Mouse (Mus musculus): ENCODE measurements at regions not wholly inside any gene's neighbourhood (a gene's known extent, or its start where the extent isn't known, plus 50 kb on each side); places are given as distances from the start of the nearest gene placed in this dataset.
"Not testable (repeated sequence)": the region's sequence is repeated elsewhere in the genome, so short reads cannot be mapped to it uniquely, and the experiment has no call there.

GRCm38 (mm10) chr11:40540229-40540628, 154.8 kb downstream of the Mat2b start:
- Histone ChIP-seq H3K27me3 (ENCODE audit: insufficient read depth, low read length) (no peaks in the 10 kb centered on the region), H3K9ac (replicated peaks) (no peak overlapping the region), H3K4me3 (ENCODE audit: low read depth, low read length) (no peak overlapping the region), H3K9me3 (ENCODE audit: low read length) (no peaks in the 10 kb centered on the region), H3K4me2 (ENCODE audit: low read depth, low read length) (no peak overlapping the region), H3K4me1 (ENCODE audit: insufficient read depth) (no peaks in the 10 kb centered on the region), H3K36me3 (replicated peaks; ENCODE audit: insufficient read depth, low read length) (no peaks in the 10 kb centered on the region), H3K27ac (ENCODE audit: low read depth) (no peak overlapping the region)
- ATAC-seq, result no peak
- no peak for DNase-seq
- WGBS (ENCODE audit: insufficient replicate concordance), result 50% methylated on average over 3 of the region's 3 CpGs
- TF ChIP-seq CTCF (IDR thresholded peaks at IDR 0.05; ENCODE audit: low read depth), result no peak
- TF ChIP-seq EP300 (IDR thresholded peaks at IDR 0.05; ENCODE audit: low read depth), result no peak

DNA sequence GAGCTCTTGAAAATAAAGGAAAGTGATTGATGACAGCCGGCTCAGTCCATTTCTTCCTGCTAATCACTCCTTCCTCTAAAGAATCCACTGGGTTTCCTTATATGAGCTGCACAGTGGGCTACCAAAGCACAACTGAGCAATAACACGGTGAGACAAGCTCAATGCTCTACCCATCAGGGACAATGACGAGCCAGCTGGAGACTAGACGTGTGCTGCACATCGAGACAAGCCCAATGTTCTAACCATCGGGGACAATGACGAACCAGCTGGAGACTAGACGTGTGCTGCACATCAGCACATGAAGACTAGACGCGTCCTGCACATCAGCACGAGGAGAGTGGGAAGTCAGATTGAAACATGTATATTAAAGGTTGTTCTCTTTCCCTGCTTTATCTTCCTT, 155.2 kb downstream of the Mat2b start:
- H3K27me3 ChIP-seq (ENCODE audit: insufficient read depth, low read length), result no peaks in the 10 kb centered on the region
- no peak overlapping the region for H3K4me3 ChIP-seq (ENCODE audit: low read depth, low read length)
- H3K9me3 ChIP-seq (ENCODE audit: low read length), result no peaks in the 10 kb centered on the region
- H3K4me2 ChIP-seq (ENCODE audit: low read depth, low read length), result no peak overlapping the region
- ATAC-seq, result no peak
- no peak for DNase-seq
- no peak overlapping the region for H3K9ac ChIP-seq (replicated peaks)
- no peak overlapping the region for H3K27ac ChIP-seq (ENCODE audit: low read depth)
- H3K36me3 ChIP-seq (replicated peaks; ENCODE audit: insufficient read depth, low read length), result no peaks in the 10 kb centered on the region
- WGBS (ENCODE audit: insufficient replicate concordance), result 82% methylated on average over 11 of the region's 11 CpGs
- TF ChIP-seq CTCF (IDR thresholded peaks at IDR 0.05; ENCODE audit: low read depth) (no peak), EP300 (IDR thresholded peaks at IDR 0.05; ENCODE audit: low read depth) (no peak)
- H3K4me1 ChIP-seq (ENCODE audit: insufficient read depth), result no peaks in the 10 kb centered on the region

GRCm38 (mm10) chr11:40536236-40536765, 158.7 kb downstream of the Mat2b start:
- WGBS (ENCODE audit: insufficient replicate concordance), result 77% methylated on average over 14 of the region's 14 CpGs
- ATAC-seq, result no peak
- no peak overlapping the region for H3K4me3 ChIP-seq (ENCODE audit: low read depth, low read length)

DNA sequence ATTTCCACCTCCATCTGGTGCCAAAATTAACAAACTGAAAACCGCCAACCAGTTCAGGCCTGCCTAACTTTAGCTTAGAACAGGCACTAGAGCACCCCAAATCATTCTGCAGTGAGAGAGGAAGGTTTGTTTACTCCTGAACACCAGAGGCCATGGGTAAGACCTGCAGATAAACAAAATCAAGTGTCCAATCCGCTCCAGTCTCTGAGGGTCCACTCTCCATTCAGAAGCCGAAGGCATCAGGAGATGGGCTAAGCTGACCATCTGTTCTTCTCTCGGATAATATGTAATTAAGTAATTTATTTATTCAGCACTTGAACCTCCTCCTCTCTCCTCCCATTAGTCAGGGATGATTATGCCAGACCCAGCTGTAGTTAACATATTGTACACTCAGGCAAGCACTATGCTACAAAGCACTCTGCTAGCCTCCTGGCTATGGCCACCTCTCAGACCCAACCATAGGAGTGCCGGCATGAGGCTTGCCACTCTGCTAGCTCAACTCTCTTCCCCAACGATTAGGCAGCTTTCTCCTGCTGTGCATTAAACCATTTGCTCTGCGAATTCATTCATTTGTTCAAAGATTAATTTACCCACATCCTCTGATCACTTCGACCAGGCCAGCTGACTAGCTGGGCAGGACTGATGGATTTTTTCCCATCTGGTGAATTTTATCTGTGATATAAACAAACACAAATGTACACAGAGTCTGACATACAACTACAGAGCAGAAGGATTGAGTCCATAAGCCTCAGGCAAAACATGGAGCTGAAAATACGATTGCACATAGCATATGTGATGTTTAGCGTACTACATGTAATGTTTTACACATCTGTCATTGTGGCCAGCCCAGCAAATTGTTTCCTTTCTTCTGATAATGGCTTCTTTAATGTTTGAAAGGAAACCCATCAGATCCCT, 184.4 kb downstream of the Mat2b start:
- TF ChIP-seq CTCF (IDR thresholded peaks at IDR 0.05; ENCODE audit: low read depth) (no peak), EP300 (IDR thresholded peaks at IDR 0.05; ENCODE audit: low read depth) (no peak)
- no peak overlapping the region for H3K4me2 ChIP-seq (ENCODE audit: low read depth, low read length)
- H3K9ac ChIP-seq (replicated peaks), result no peak overlapping the region
- DNase-seq, result no peak
- 72% methylated on average over 10 of the region's 10 CpGs for WGBS (ENCODE audit: insufficient replicate concordance)
- no peak for ATAC-seq
- H3K36me3 ChIP-seq (replicated peaks; ENCODE audit: insufficient read depth, low read length), result no peaks in the 10 kb centered on the region
- no peak overlapping the region for H3K4me3 ChIP-seq (ENCODE audit: low read depth, low read length)
- no peak overlapping the region for H3K27ac ChIP-seq (ENCODE audit: low read depth)
- H3K27me3 ChIP-seq (ENCODE audit: insufficient read depth, low read length), result no peaks in the 10 kb centered on the region
- H3K4me1 ChIP-seq (ENCODE audit: insufficient read depth), result no peaks in the 10 kb centered on the region
- H3K9me3 ChIP-seq (ENCODE audit: low read length), result no peaks in the 10 kb centered on the region

More at GRCm38 (mm10) chr11:40536236-40536765, 158.7 kb downstream of the Mat2b start:
- DNase-seq, result no peak
- Histone ChIP-seq H3K4me2 (ENCODE audit: low read depth, low read length) (no peak overlapping the region), H3K27me3 (ENCODE audit: insufficient read depth, low read length) (no peaks in the 10 kb centered on the region), H3K36me3 (replicated peaks; ENCODE audit: insufficient read depth, low read length) (no peaks in the 10 kb centered on the region), H3K9ac (replicated peaks) (no peak overlapping the region), H3K4me1 (ENCODE audit: insufficient read depth) (no peaks in the 10 kb centered on the region), H3K27ac (ENCODE audit: low read depth) (no peak overlapping the region), H3K9me3 (ENCODE audit: low read length) (no peaks in the 10 kb centered on the region)
- no peak for TF ChIP-seq CTCF (IDR thresholded peaks at IDR 0.05; ENCODE audit: low read depth)
- TF ChIP-seq EP300 (IDR thresholded peaks at IDR 0.05; ENCODE audit: low read depth), result no peak

DNA sequence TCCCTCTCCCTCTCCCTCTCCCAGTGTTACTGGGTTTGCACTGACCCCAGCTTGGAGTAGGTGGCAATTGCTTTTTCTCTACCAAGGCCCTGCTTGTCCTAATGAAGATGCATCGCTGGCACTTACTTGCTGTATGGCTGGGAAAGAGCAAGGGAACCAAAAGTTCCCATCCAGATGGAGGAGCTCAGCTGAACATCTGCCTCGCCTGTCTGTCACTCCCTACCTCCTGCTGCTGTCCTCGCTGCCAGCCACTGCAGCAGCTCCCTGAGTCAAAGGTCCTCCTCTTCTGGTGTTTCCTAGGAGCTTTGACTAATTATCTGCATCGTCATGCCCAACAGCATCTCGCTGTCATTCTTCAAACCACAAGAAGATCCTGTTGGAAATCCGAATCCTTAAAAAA, 203.4 kb downstream of the Mat2b start:
- DNase-seq, result no peak
- Histone ChIP-seq H3K9me3 (ENCODE audit: low read length) (no peaks in the 10 kb centered on the region), H3K4me1 (ENCODE audit: insufficient read depth) (no peaks in the 10 kb centered on the region), H3K4me2 (ENCODE audit: low read depth, low read length) (no peak overlapping the region), H3K27ac (ENCODE audit: low read depth) (no peak overlapping the region), H3K36me3 (replicated peaks; ENCODE audit: insufficient read depth, low read length) (no peaks in the 10 kb centered on the region), H3K4me3 (ENCODE audit: low read depth, low read length) (no peak overlapping the region), H3K27me3 (ENCODE audit: insufficient read depth, low read length) (no peaks in the 10 kb centered on the region), H3K9ac (replicated peaks) (no peak overlapping the region)
- no peak for ATAC-seq
- TF ChIP-seq CTCF (IDR thresholded peaks at IDR 0.05; ENCODE audit: low read depth) (no peak), EP300 (IDR thresholded peaks at IDR 0.05; ENCODE audit: low read depth) (no peak)
- WGBS (ENCODE audit: insufficient replicate concordance), result 22% methylated on average over 6 of the region's 6 CpGs

- 46% methylated on average over 6 of the region's 6 CpGs for WGBS (ENCODE audit: insufficient replicate concordance)
- not testable (repeated sequence) for ATAC-seq
These were observed 216.8 kb downstream of the Mat2b start for GRCm38 (mm10) chr11:40478171-40478570.

More at GRCm38 (mm10) chr11:40478171-40478570, 216.8 kb downstream of the Mat2b start:
- not testable (repeated sequence) for H3K4me3 ChIP-seq (ENCODE audit: low read depth, low read length); DNase-seq; H3K4me2 ChIP-seq (ENCODE audit: low read depth, low read length); H3K27me3 ChIP-seq (ENCODE audit: insufficient read depth, low read length); H3K9me3 ChIP-seq (ENCODE audit: low read length); H3K4me1 ChIP-seq (ENCODE audit: insufficient read depth); H3K27ac ChIP-seq (ENCODE audit: low read depth); H3K9ac ChIP-seq (replicated peaks); H3K36me3 ChIP-seq (replicated peaks; ENCODE audit: insufficient read depth, low read length)
